Mouse (Mus musculus): ENCODE data around the gene Rbfox2.
"Not testable (repeated sequence)": the region's sequence is repeated elsewhere in the genome, so short reads cannot be mapped to it uniquely, and the experiment has no call there.

The Rbfox2 gene

GRCm38 (mm10) chr15:77306547-77307261 is at the start of gene Rbfox2:
TSS of gene Rbfox2 (minus strand) at chr15:77307004.
- peak; percentile 98 for DNase-seq (ENCODE audit: low spot score)

- DNase-seq (ENCODE audit: low spot score): peak; percentile 45
These were observed 49.5 kb upstream of the Rbfox2 start for GRCm38 (mm10) chr15:77356248-77356810.

- no peak for DNase-seq (ENCODE audit: low spot score)
These were observed 48.2 kb upstream of the Rbfox2 start for GRCm38 (mm10) chr15:77354848-77355551.

GRCm38 (mm10) chr15:77354496-77354847 is 47.7 kb upstream of the Rbfox2 start:
- DNase-seq (ENCODE audit: low spot score): no peak

GRCm38 (mm10) chr15:77353764-77354163 is 47.0 kb upstream of the Rbfox2 start:
- DNase-seq (ENCODE audit: low spot score): no peak

GRCm38 (mm10) chr15:77352863-77353262 is 46.1 kb upstream of the Rbfox2 start:
- DNase-seq (ENCODE audit: low spot score): no peak

GRCm38 (mm10) chr15:77350117-77350516 is 43.3 kb upstream of the Rbfox2 start:
- no peak for DNase-seq (ENCODE audit: low spot score)

- DNase-seq (ENCODE audit: low spot score): no peak
These were observed 41.3 kb upstream of the Rbfox2 start for GRCm38 (mm10) chr15:77348146-77348545.

- DNase-seq (ENCODE audit: low spot score): peak; percentile 50
These were observed 37.6 kb upstream of the Rbfox2 start for GRCm38 (mm10) chr15:77344127-77345125.

- peak; percentile 81 for DNase-seq (ENCODE audit: low spot score)
These were observed 36.8 kb upstream of the Rbfox2 start for GRCm38 (mm10) chr15:77343527-77344091.

GRCm38 (mm10) chr15:77342962-77343526 is 36.2 kb upstream of the Rbfox2 start:
- peak; percentile 33 for DNase-seq (ENCODE audit: low spot score)

- DNase-seq (ENCODE audit: low spot score): no peak
These were observed 35.2 kb upstream of the Rbfox2 start for GRCm38 (mm10) chr15:77342005-77342404.

- DNase-seq (ENCODE audit: low spot score): no peak
These were observed 33.8 kb upstream of the Rbfox2 start for GRCm38 (mm10) chr15:77340581-77340980.

GRCm38 (mm10) chr15:77338924-77339429 is 32.2 kb upstream of the Rbfox2 start:
- peak; percentile 26 for DNase-seq (ENCODE audit: low spot score)

GRCm38 (mm10) chr15:77338451-77338850 is 31.6 kb upstream of the Rbfox2 start:
- DNase-seq (ENCODE audit: low spot score): peak; percentile 79

GRCm38 (mm10) chr15:77337926-77338325 is 31.1 kb upstream of the Rbfox2 start:
- DNase-seq (ENCODE audit: low spot score): no peak

GRCm38 (mm10) chr15:77336968-77337341 is 30.2 kb upstream of the Rbfox2 start:
- no peak for DNase-seq (ENCODE audit: low spot score)

GRCm38 (mm10) chr15:77336287-77336967 is 29.6 kb upstream of the Rbfox2 start:
- peak; percentile 89 for DNase-seq (ENCODE audit: low spot score)

GRCm38 (mm10) chr15:77335185-77335584 is 28.4 kb upstream of the Rbfox2 start:
- not testable (repeated sequence) for DNase-seq (ENCODE audit: low spot score)

GRCm38 (mm10) chr15:77332272-77332991 is 25.6 kb upstream of the Rbfox2 start:
- DNase-seq (ENCODE audit: low spot score): no peak
